Mouse (Mus musculus) brain, embryonic 14.5 days (tissue): ENCODE data around the gene Gnaz. TPM values are rescaled to one million over a fixed set of nuclear protein-coding genes. Genes with fewer than 3 reads are reported as not detected.

Experiments
- DNase-seq: peaks from one replicate; pipeline ENCODE4 v3.0.0-alpha.2; 2011; ENCODE audit warnings: low read depth
- CTCF ChIP-seq: fragments of 200-500 bp; IDR thresholded peaks from 2 replicates; pipeline ENCODE4 v1.5.1; 2012; ENCODE audit warnings: inconsistent platforms, mild to moderate bottlenecking, moderate library complexity, borderline replicate concordance; ENCODE audit not compliant: insufficient read depth, insufficient read length; ENCODE audit errors: extremely low read depth
- POLR2A ChIP-seq: fragments of 200-500 bp; IDR thresholded peaks from 2 replicates; pipeline ENCODE4 v1.6.1; 2012; ENCODE audit warnings: mild to moderate bottlenecking, inconsistent platforms, borderline replicate concordance; ENCODE audit not compliant: poor library complexity, insufficient read depth, insufficient read length, severe bottlenecking; ENCODE audit errors: extremely low read depth
- polyA plus RNA-seq: library from polyadenylated mRNA; depleted of rRNA; stranded (reverse); fragments of >200 nt; gene quantifications from 2 replicates; pipeline ENCODE4 v1.2.3, GENCODE M21; 2012

The Gnaz gene
- polyA plus RNA-seq, 1 experiment = 66.1 TPM

DNA sequence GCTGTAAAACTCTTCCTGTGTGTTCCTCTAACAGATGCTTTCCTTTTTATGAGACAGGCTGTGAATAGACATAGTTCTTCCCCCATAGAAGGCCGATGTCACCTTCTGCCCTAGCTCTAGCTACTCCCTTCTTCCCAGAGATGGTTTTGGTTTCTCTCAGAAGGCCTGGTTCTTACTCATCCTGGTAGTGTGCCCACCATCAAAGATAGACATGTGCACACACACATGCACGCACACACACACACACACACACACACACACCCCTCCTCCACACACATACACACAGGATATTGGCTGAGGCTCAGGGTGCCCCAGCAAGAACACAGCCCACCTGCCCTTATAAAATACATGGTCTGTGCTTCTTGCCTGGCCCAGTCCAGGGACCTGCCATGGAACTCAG, 2.3 kb downstream of the Gnaz start:
- no peak for DNase-seq
- no peak for TF ChIP-seq POLR2A
- TF ChIP-seq CTCF = no peak

DNA sequence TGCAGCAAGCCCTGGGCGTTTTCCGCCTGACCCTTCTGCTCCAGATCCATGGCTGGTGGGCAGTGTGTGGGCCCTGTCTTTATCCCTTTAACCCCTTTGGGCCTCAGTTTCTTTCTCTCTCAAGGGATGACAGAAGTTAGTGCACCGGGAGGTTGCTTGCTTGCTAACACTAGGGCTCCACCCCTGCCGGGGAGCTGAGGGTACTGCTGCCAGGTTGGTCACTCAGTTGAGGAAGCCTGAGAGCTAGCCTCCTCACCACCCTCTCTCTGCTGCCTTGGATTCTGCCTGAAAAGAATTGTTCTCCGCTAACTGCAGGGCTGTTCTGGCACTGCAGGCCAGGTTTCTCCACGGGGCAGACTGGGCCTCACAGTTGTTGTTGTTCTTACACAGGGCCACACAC, 6.0 kb downstream of the Gnaz start:
- DNase-seq = no peak

GRCm38 (mm10) chr10:74975626-74976025, 8.6 kb downstream of the Gnaz start:
- TF ChIP-seq CTCF (no peak), POLR2A (no peak)
- DNase-seq = no peak

More for the DNA sequence above, 6.0 kb downstream of the Gnaz start:
- no peak for TF ChIP-seq CTCF
- no peak for TF ChIP-seq POLR2A

- TF ChIP-seq CTCF = no peak
- TF ChIP-seq POLR2A = no peak
- no peak for DNase-seq
These were observed 9.5 kb downstream of the Gnaz start for GRCm38 (mm10) chr10:74976429-74976828.

GRCm38 (mm10) chr10:74978056-74978455, 11.1 kb downstream of the Gnaz start:
- DNase-seq = no peak
- TF ChIP-seq CTCF (no peak), POLR2A (no peak)

DNA sequence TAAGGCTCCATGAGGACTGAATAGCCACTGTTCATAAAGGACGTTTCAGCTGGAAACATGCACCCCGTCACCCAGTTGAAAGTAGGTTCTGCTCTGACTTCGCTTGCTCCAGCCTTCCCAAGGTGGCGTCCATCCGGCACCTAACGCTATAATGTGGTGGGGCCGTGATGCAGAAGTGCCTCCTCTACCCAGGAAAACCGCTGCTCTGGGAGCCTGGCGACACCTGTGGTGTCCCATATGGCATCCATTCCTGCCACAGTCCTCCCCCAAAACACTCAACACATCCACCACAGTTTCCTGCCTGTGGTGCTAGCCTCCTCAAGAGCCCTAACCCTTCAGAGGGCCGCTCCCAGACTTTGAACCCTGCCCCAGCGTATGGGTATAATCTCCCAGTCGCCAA, 14.2 kb downstream of the Gnaz start:
- TF ChIP-seq POLR2A = no peak
- TF ChIP-seq CTCF = no peak

DNA sequence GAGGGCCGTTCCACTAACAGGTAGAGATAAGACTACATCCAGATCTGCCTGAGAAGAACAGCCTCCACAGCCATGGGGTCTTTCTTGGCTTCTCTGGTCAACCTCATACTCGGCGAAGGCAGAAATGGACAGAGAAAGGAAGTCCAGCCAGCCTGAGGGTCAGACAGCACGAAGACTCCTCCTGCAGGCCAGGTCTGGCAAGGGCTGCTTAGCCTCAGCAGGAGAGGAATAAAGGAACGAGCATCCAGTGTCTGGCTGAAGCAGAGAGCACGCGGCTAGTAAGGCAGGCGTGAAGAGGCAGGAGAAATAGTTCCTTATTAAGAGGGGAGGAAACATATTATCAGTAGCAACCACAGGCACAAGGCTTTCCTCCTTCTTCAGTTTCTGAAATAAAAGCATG, 16.2 kb downstream of the Gnaz start:
- TF ChIP-seq POLR2A (no peak), CTCF (no peak)
- no peak for DNase-seq

More for the DNA sequence above, 14.2 kb downstream of the Gnaz start:
- DNase-seq = no peak

- TF ChIP-seq POLR2A (no peak), CTCF (no peak)
- no peak for DNase-seq
These were observed 20.9 kb downstream of the Gnaz start for GRCm38 (mm10) chr10:74987698-74988470.

GRCm38 (mm10) chr10:74989814-74990213, 22.8 kb downstream of the Gnaz start:
- TF ChIP-seq POLR2A (no peak), CTCF (0 out of 2 replicates have a peak, but pooled peaks have one; percentile 17)
- no peak for DNase-seq

GRCm38 (mm10) chr10:74990584-74991322, 23.8 kb downstream of the Gnaz start:
- no peak for TF ChIP-seq POLR2A
- TF ChIP-seq CTCF = no peak
- DNase-seq = no peak

DNA sequence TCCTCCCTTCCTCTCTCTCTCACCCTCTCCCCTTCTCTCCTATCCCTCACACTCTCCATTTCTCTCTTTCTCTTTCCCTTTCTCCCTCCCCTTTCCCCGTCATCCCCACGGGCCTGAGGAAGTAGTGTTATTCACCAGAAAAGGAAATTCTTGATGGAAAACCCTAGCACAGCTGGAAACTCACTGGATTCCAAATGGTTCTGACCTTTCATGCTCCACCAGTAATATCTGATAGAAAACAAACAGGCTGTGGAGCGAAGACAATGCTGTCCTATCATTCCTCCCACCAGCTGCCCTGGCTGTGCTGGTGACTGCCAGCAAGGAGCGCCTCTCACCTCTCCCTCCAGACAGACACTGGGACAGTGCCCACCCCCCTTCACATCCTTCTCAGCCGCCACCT, 27.9 kb downstream of the Gnaz start:
- DNase-seq = peak; percentile 47
- TF ChIP-seq CTCF (no peak), POLR2A (no peak)

DNA sequence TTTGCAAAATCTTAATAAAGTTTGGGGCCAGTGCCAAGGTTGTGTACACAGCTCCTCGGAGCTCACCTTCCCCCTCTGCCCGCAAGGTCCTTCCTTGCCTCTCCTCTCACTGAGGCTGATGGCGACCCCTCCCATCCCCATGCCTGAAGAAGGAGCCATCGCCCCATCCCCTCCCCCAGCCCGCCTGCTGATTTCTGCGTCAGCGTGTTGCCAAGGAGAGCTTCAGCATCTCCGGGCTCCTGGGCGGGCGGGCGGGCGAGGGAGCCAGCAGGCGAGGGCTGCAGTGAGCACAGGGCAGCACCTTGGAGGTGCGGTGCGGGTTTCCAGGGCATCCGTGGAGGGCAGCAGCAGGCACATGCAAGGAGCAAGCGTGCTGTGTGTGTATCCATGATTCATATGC, 28.4 kb downstream of the Gnaz start:
- DNase-seq = peak; percentile 79
- no peak for TF ChIP-seq POLR2A
- TF ChIP-seq CTCF = no peak

DNA sequence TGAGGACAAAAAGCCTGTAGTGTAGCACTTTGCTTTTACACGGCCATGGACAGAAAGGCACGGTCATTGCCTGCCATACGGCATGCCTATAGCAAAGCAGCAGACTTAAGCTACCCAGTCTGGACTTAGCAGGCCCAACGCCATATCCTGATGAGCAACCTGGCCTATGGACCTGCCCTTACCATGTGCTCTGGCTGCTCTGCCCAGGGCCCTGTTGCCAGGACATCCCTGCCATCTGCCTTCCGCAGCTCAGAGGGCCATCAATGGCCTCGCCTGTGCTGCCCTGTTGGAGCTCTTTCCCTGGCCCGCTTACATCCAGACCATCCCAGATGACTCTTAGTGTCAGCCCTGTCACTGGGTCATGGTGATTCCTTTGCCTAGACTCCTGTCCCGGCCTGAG, 34.4 kb downstream of the Gnaz start:
- TF ChIP-seq POLR2A (no peak), CTCF (no peak)
- DNase-seq = no peak

GRCm38 (mm10) chr10:75004067-75004466, 37.1 kb downstream of the Gnaz start:
- DNase-seq = no peak
- TF ChIP-seq POLR2A (no peak), CTCF (no peak)

GRCm38 (mm10) chr10:75006889-75007662, 40.1 kb downstream of the Gnaz start:
- TF ChIP-seq POLR2A = no peak
- no peak for TF ChIP-seq CTCF
- DNase-seq = peak; percentile 53
